Mouse (Mus musculus) liver, postnatal 0 days (tissue): ENCODE results near the gene Gpr35. TPM values are rescaled to one million over a fixed set of nuclear protein-coding genes. Genes with fewer than 3 reads are reported as not detected.
"Not testable (repeated sequence)": the region's sequence is repeated elsewhere in the genome, so short reads cannot be mapped to it uniquely, and the experiment has no call there.

Experiments used
- ATAC-seq: fragments of 200-750 bp; cut with Nextera tagmentation; 2 replicates; pipeline ENCODE4 v1.8.0; 2017; ENCODE audit warnings: mild to moderate bottlenecking, moderate library complexity
- DNase-seq: peaks from one replicate; pipeline ENCODE4 v3.0.0-alpha.2; 2016
- H3K27ac ChIP-seq: fragments of 300-500 bp; sonication (generic); 2 replicates; pipeline ENCODE4 v1.5.1; 2014; ENCODE audit warnings: antibody characterized with exemption, moderate library complexity, mild to moderate bottlenecking, low read depth
- H3K27me3 ChIP-seq: fragments of 300-500 bp; sonication (generic); 2 replicates; pipeline ENCODE4 v1.6.1; 2014; ENCODE audit warnings: low read length, control low read depth, mixed read lengths; ENCODE audit not compliant: insufficient read depth
- H3K36me3 ChIP-seq: fragments of 300-500 bp; sonication (generic); replicated peaks from 2 replicates; pipeline ENCODE4 v1.6.1; 2014; ENCODE audit warnings: mild to moderate bottlenecking, control low read depth, low read length, moderate library complexity, mixed read lengths; ENCODE audit not compliant: insufficient read depth
- H3K4me1 ChIP-seq: fragments of 300-500 bp; sonication (generic); 2 replicates; pipeline ENCODE4 v1.6.1; 2014; ENCODE audit warnings: antibody characterized with exemption, mild to moderate bottlenecking, control low read depth; ENCODE audit not compliant: insufficient read depth
- H3K4me2 ChIP-seq: fragments of 300-500 bp; sonication (generic); 2 replicates; pipeline ENCODE4 v1.6.1; 2014; ENCODE audit warnings: low read depth, mild to moderate bottlenecking, low read length, moderate library complexity, mixed read lengths
- H3K4me3 ChIP-seq: fragments of 300-500 bp; sonication (generic); 2 replicates; pipeline ENCODE4 v1.5.1; 2014; ENCODE audit warnings: low read depth, low read length
- H3K9ac ChIP-seq: fragments of 300-500 bp; sonication (generic); replicated peaks from 2 replicates; pipeline ENCODE4 v1.6.1; 2014; ENCODE audit warnings: mild to moderate bottlenecking, moderate library complexity
- H3K9me3 ChIP-seq: fragments of 300-500 bp; sonication (generic); 2 replicates; pipeline ENCODE4 v1.6.1; 2016; ENCODE audit warnings: mild to moderate bottlenecking, control low read depth, low read length, mixed read lengths
- CTCF ChIP-seq: sonication (generic); IDR thresholded peaks from 2 replicates; pipeline ENCODE4 v1.5.1; 2016; ENCODE audit warnings: antibody characterized with exemption, low read depth
- EP300 ChIP-seq: IDR thresholded peaks from 2 replicates; pipeline ENCODE4 v1.6.1; 2016; ENCODE audit warnings: antibody characterized with exemption, low read depth, mild to moderate bottlenecking
- WGBS: fragments of 180-500 bp; shearing (Covaris S2); extraction: QIAGEN DNeasy Blood & Tissue Kit; methylation state at CpG from one replicate; pipeline ENCODE4 v1.1.7; 2014; ENCODE audit not compliant: insufficient replicate concordance; 5-methylcytosine and 5-hydroxymethylcytosine counted together
- polyA plus RNA-seq: library from polyadenylated mRNA; unstranded; fragments of >200 nt; fragmentation: Nextera tagmentation; extraction: Ambion mirVana; gene quantifications from 2 replicates; pipeline ENCODE4 v1.2.1, GENCODE M21; 2015

Gene Gpr35
- polyA plus RNA-seq, 1 experiment from 2014 or later: 1.4 TPM

GRCm38 (mm10) chr1:92947966-92948365, 2.7 kb upstream of the Gpr35 start:
- no peak for ATAC-seq
- Histone ChIP-seq H3K27me3 (no peaks in the 10 kb centered on the region), H3K9ac (no peak overlapping the region), H3K9me3 (no peaks in the 10 kb centered on the region), H3K4me1 (no peaks in the 10 kb centered on the region; the same call in 1 of the 2 replicates), H3K27ac (no peak overlapping the region), H3K4me2 (no peak overlapping the region), H3K36me3 (peaks cover 42% of the 10 kb centered on the region), H3K4me3 (no peak overlapping the region)
- 94% methylated on average over 3 of the region's 3 CpGs for WGBS
- DNase-seq: no peak
- TF ChIP-seq CTCF: no peak
- no peak for TF ChIP-seq EP300

GRCm38 (mm10) chr1:92949426-92949825, 1.2 kb upstream of the Gpr35 start:
- WGBS: 60% methylated on average over 6 of the region's 6 CpGs
- H3K9ac ChIP-seq: no peak overlapping the region
- TF ChIP-seq EP300 (no peak), CTCF (peak; percentile 73)
- H3K4me1 ChIP-seq: no peaks in the 10 kb centered on the region
- DNase-seq (peak; percentile 52), ATAC-seq (peak; percentile 21; the same call in 1 of the 2 replicates)
- H3K4me2 ChIP-seq: no peak overlapping the region
- H3K36me3 ChIP-seq: peaks cover 35% of the 10 kb centered on the region
- no peak overlapping the region for H3K4me3 ChIP-seq
- H3K9me3 ChIP-seq: no peaks in the 10 kb centered on the region
- no peaks in the 10 kb centered on the region for H3K27me3 ChIP-seq
- H3K27ac ChIP-seq: no peak overlapping the region

- no peak for ATAC-seq
- Histone ChIP-seq H3K36me3 (no peaks in the 10 kb centered on the region; the same call in 1 of the 2 replicates), H3K9me3 (no peaks in the 10 kb centered on the region), H3K4me3 (no peak overlapping the region), H3K27me3 (no peaks in the 10 kb centered on the region), H3K27ac (no peak overlapping the region), H3K4me1 (no peaks in the 10 kb centered on the region), H3K9ac (no peak overlapping the region), H3K4me2 (no peak overlapping the region)
- TF ChIP-seq CTCF (no peak), EP300 (no peak)
- WGBS: 69% methylated on average over 2 of the region's 2 CpGs
- DNase-seq: no peak
These were observed 3.0 kb downstream of the Gpr35 start for GRCm38 (mm10) chr1:92953641-92954040.

- H3K27ac ChIP-seq, H3K4me1 ChIP-seq, H3K4me3 ChIP-seq, H3K36me3 ChIP-seq, H3K27me3 ChIP-seq, H3K9ac ChIP-seq, DNase-seq, H3K9me3 ChIP-seq: not testable (repeated sequence)
- H3K4me2 ChIP-seq: peak overlapping the region; percentile 36
- ATAC-seq: peak; percentile 58
- WGBS: 2% methylated on average over 11 of the region's 11 CpGs
- TF ChIP-seq CTCF: peak; percentile 73
These were observed 6.1 kb downstream of the Gpr35 start for GRCm38 (mm10) chr1:92956571-92957335.

- H3K9me3 ChIP-seq: no peaks in the 10 kb centered on the region
- H3K4me3 ChIP-seq: no peak overlapping the region
- H3K9ac ChIP-seq: no peak overlapping the region
- WGBS: 62% methylated on average over 1 of the region's 1 CpGs
- TF ChIP-seq EP300: no peak
- TF ChIP-seq CTCF: no peak
- no peaks in the 10 kb centered on the region for H3K36me3 ChIP-seq
- H3K27me3 ChIP-seq: no peaks in the 10 kb centered on the region
- H3K4me2 ChIP-seq: no peak overlapping the region
- H3K27ac ChIP-seq: no peak overlapping the region
- no peak for DNase-seq
- H3K4me1 ChIP-seq: no peaks in the 10 kb centered on the region
- ATAC-seq: no peak
These were observed 8.3 kb downstream of the Gpr35 start for GRCm38 (mm10) chr1:92958999-92959398.

- not testable (repeated sequence) for H3K9me3 ChIP-seq, H3K27me3 ChIP-seq, H3K9ac ChIP-seq, H3K36me3 ChIP-seq, H3K4me1 ChIP-seq, ATAC-seq, DNase-seq, H3K4me2 ChIP-seq, H3K27ac ChIP-seq, H3K4me3 ChIP-seq
- WGBS: 74% methylated on average over 6 of the region's 6 CpGs
These were observed 20.1 kb downstream of the Gpr35 start for GRCm38 (mm10) chr1:92970791-92971190.
